Mouse (Mus musculus): ENCODE results near the gene Ccdc3. TPM values are rescaled to one million over a fixed set of nuclear protein-coding genes. Genes with fewer than 3 reads are reported as not detected.

The Ccdc3 gene
- polyA plus RNA-seq, 1 experiment from 2014 or later = 10.3 TPM

DNA sequence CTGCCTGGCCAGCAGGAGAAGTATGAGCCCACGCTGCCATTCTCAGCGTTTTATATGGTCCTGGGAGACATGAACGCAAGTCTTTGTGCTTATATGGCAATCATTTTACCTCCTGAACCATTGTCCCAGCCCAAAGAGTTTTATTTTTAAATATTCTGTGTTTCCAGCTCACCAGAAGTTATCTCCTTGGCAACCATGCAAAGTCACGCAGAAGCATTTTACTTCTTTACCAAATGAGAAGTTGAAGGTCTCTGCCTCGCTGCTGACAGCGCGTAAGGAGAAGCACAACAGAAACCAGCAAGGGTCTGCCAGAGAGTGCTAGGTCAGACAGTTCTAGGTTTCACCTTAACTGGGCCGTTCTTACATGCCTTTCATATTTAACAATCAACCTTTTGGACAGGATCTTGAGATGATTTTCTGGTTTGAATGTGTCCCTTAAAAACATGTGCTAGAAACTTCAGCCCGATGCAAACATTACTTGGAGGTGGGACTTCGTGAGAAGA is 35.8 kb upstream of the Ccdc3 start:
- Histone ChIP-seq H3K9me3 (ENCODE audit: control insufficient read depth) (0 out of 2 replicates have a peak, but pooled peaks cover under 1% of the 10 kb centered on the region), H3K4me2 (replicated peaks; ENCODE audit: low read depth) (no peak overlapping the region), H3K27me3 (replicated peaks; ENCODE audit: control insufficient read depth, insufficient read depth, low read length) (no peaks in the 10 kb centered on the region), H3K9ac (ENCODE audit: low read depth, low read length) (no peak overlapping the region), H3K4me3 (ENCODE audit: low read depth, low read length) (no peak overlapping the region), H3K4me1 (replicated peaks; ENCODE audit: control insufficient read depth, insufficient read depth, low read length) (no peaks in the 10 kb centered on the region), H3K36me3 (ENCODE audit: control insufficient read depth, insufficient read depth) (no peaks in the 10 kb centered on the region), H3K27ac (ENCODE audit: low read depth, low read length) (no peak overlapping the region)
- 87% methylated on average over 10 of the region's 10 CpGs for WGBS
- ATAC-seq = no peak
- TF ChIP-seq CTCF (IDR thresholded peaks at IDR 0.05; ENCODE audit: low read depth) = no peak

DNA sequence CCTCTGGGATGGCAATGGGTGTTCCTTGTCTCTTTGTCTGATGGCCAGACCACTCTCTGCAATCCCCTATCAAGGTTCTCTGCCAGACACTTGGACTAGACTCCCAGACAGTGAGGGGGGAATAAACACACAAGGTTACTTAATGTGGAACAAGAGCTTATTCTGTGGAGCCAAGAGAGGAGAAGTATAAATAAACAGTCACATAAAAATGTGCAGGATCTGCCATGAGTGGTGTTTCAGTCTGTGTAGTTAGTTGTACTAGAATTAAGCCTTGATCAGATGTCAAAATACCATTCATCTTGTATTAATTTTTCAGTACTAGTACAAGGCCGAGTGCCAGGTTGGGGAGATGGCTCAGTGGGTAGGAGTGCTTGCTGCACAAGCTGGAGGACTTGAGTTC is 34.7 kb upstream of the Ccdc3 start:
- Histone ChIP-seq H3K27me3 (replicated peaks; ENCODE audit: control insufficient read depth, insufficient read depth, low read length) (no peaks in the 10 kb centered on the region), H3K9ac (ENCODE audit: low read depth, low read length) (no peak overlapping the region), H3K27ac (ENCODE audit: low read depth, low read length) (no peak overlapping the region), H3K4me3 (ENCODE audit: low read depth, low read length) (no peak overlapping the region), H3K4me1 (replicated peaks; ENCODE audit: control insufficient read depth, insufficient read depth, low read length) (no peaks in the 10 kb centered on the region), H3K36me3 (ENCODE audit: control insufficient read depth, insufficient read depth) (no peaks in the 10 kb centered on the region), H3K4me2 (replicated peaks; ENCODE audit: low read depth) (no peak overlapping the region), H3K9me3 (ENCODE audit: control insufficient read depth) (0 out of 2 replicates have a peak, but pooled peaks cover 2% of the 10 kb centered on the region)
- ATAC-seq = no peak
- 55% methylated on average over 1 of the region's 1 CpGs for WGBS
- TF ChIP-seq CTCF (IDR thresholded peaks at IDR 0.05; ENCODE audit: low read depth) = no peak

DNA sequence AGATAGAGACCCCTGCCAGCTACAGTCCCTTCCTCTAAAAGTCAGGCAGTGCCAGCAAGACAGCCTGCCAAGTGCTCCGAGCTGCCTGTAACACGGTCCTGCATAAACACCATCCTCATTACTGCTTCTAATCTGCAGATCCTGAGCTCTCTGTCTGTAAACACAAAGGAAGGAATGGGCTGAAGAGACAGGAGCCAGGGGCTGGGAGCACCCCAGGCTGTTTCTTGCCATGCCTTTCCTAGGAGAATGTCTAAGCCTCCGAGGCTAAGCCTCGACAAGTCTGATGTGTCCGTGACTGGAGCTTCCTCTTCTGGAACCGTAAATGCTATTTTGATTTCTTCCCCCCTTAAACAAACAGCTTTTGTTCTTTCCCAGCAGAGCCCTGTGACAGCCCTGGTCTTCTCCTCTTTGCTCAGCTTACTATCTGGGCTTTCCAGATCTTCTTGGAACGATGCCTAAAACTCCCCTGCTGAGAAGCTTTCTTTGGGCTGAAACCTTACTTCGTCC is 24.7 kb upstream of the Ccdc3 start:
- H3K27me3 ChIP-seq (replicated peaks; ENCODE audit: control insufficient read depth, insufficient read depth, low read length) = no peaks in the 10 kb centered on the region
- TF ChIP-seq CTCF (IDR thresholded peaks at IDR 0.05; ENCODE audit: low read depth) = no peak
- H3K4me2 ChIP-seq (replicated peaks; ENCODE audit: low read depth) = no peak overlapping the region
- no peaks in the 10 kb centered on the region for H3K4me1 ChIP-seq (replicated peaks; ENCODE audit: control insufficient read depth, insufficient read depth, low read length)
- no peaks in the 10 kb centered on the region for H3K36me3 ChIP-seq (ENCODE audit: control insufficient read depth, insufficient read depth)
- 24% methylated on average over 8 of the region's 8 CpGs for WGBS
- no peak for ATAC-seq
- H3K9me3 ChIP-seq (ENCODE audit: control insufficient read depth) = no peaks in the 10 kb centered on the region
- no peak overlapping the region for H3K27ac ChIP-seq (ENCODE audit: low read depth, low read length)
- no peak overlapping the region for H3K4me3 ChIP-seq (ENCODE audit: low read depth, low read length)
- H3K9ac ChIP-seq (ENCODE audit: low read depth, low read length) = no peak overlapping the region

- H3K4me2 ChIP-seq (replicated peaks; ENCODE audit: low read depth) = no peak overlapping the region
- H3K36me3 ChIP-seq (ENCODE audit: control insufficient read depth, insufficient read depth) = no peaks in the 10 kb centered on the region
- H3K27me3 ChIP-seq (replicated peaks; ENCODE audit: control insufficient read depth, insufficient read depth, low read length) = no peaks in the 10 kb centered on the region
- WGBS = 94% methylated on average over 8 of the region's 8 CpGs
- TF ChIP-seq CTCF (IDR thresholded peaks at IDR 0.05; ENCODE audit: low read depth) = no peak
- H3K27ac ChIP-seq (ENCODE audit: low read depth, low read length) = no peak overlapping the region
- no peak for ATAC-seq
- no peak overlapping the region for H3K4me3 ChIP-seq (ENCODE audit: low read depth, low read length)
- H3K4me1 ChIP-seq (replicated peaks; ENCODE audit: control insufficient read depth, insufficient read depth, low read length) = no peaks in the 10 kb centered on the region
- H3K9ac ChIP-seq (ENCODE audit: low read depth, low read length) = no peak overlapping the region
- no peaks in the 10 kb centered on the region for H3K9me3 ChIP-seq (ENCODE audit: control insufficient read depth)
Measured at GRCm38 (mm10) chr2:5114386-5114785, 23.2 kb upstream of the Ccdc3 start.

DNA sequence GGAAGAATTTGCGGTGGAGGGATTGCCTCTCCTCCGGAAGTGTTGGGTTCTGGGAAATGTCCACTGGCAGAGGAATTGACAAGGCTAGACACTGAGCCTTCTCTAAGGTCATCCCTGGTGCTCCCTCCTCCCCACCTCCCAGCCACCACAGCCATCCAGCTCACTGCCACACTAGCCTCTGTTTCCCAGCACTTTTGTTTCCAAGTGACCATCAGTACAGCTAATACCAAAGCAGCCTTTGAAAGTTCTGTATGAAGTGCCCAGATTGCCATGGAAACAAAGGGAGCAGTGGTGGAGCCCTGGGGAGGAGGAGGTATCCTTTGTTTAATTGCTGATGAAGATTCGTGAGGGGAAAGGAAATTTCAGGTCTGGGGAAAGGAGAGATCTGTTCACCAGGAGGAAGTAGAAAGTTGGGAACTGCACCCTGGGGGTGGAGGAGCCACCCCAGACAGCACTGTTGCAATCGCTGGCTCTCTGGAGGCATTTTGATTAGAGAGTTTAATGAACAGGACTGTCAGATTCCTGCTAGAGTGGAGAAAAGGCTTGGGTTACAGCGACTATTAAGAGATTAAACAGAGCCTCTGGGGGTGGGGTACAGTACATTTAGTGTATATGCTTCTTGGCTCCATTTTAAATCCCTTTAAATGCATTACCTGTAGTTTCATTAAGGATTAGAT is 20.6 kb upstream of the Ccdc3 start:
- Histone ChIP-seq H3K4me1 (replicated peaks; ENCODE audit: control insufficient read depth, insufficient read depth, low read length) (no peaks in the 10 kb centered on the region), H3K4me2 (replicated peaks; ENCODE audit: low read depth) (no peak overlapping the region), H3K9ac (ENCODE audit: low read depth, low read length) (no peak overlapping the region), H3K27me3 (replicated peaks; ENCODE audit: control insufficient read depth, insufficient read depth, low read length) (no peaks in the 10 kb centered on the region), H3K36me3 (ENCODE audit: control insufficient read depth, insufficient read depth) (no peaks in the 10 kb centered on the region), H3K4me3 (ENCODE audit: low read depth, low read length) (no peak overlapping the region), H3K9me3 (ENCODE audit: control insufficient read depth) (no peaks in the 10 kb centered on the region), H3K27ac (ENCODE audit: low read depth, low read length) (no peak overlapping the region)
- no peak for ATAC-seq
- no peak for TF ChIP-seq CTCF (IDR thresholded peaks at IDR 0.05; ENCODE audit: low read depth)
- WGBS = 44% methylated on average over 5 of the region's 5 CpGs

- WGBS = 25% methylated on average over 6 of the region's 6 CpGs
- Histone ChIP-seq H3K36me3 (ENCODE audit: control insufficient read depth, insufficient read depth) (no peaks in the 10 kb centered on the region), H3K4me1 (replicated peaks; ENCODE audit: control insufficient read depth, insufficient read depth, low read length) (no peaks in the 10 kb centered on the region), H3K27me3 (replicated peaks; ENCODE audit: control insufficient read depth, insufficient read depth, low read length) (no peaks in the 10 kb centered on the region), H3K4me2 (replicated peaks; ENCODE audit: low read depth) (no peak overlapping the region), H3K27ac (ENCODE audit: low read depth, low read length) (no peak overlapping the region), H3K9me3 (ENCODE audit: control insufficient read depth) (no peaks in the 10 kb centered on the region), H3K9ac (ENCODE audit: low read depth, low read length) (no peak overlapping the region), H3K4me3 (ENCODE audit: low read depth, low read length) (no peak overlapping the region)
- ATAC-seq = no peak
- TF ChIP-seq CTCF (IDR thresholded peaks at IDR 0.05; ENCODE audit: low read depth) = no peak
Measured at GRCm38 (mm10) chr2:5125506-5125905, 12.1 kb upstream of the Ccdc3 start.
